Mouse (Mus musculus) frontal cortex, postnatal 36 days (tissue): ENCODE measurements around the gene Aco1.

Source experiments
- DNase-seq, 2 experiments: peaks; one replicate each; pipeline ENCODE4 v3.0.0; 2022; ENCODE audit warnings: low spot score in 2 of 2

Aco1 gene

DNA sequence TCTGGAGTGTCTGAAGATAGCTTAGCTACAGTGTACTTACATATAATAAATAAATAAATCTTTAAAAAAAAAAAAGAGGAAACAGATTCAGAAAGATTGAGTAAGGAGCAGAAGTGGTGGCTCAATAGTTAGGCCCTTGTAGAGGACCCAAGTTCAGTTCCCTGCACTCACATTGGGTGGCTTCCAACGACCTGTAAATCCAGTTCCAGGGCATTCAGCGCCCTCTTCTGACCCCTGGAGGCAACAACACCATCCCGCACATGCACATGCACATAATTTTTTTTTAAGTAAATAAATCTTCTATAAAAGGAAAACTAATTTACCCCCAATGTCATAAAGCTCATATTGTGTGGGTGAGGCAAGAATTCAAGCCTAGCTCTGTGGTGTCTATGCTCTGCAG lies 75.0 kb downstream of the Aco1 start:
- DNase-seq, result no peak

DNA sequence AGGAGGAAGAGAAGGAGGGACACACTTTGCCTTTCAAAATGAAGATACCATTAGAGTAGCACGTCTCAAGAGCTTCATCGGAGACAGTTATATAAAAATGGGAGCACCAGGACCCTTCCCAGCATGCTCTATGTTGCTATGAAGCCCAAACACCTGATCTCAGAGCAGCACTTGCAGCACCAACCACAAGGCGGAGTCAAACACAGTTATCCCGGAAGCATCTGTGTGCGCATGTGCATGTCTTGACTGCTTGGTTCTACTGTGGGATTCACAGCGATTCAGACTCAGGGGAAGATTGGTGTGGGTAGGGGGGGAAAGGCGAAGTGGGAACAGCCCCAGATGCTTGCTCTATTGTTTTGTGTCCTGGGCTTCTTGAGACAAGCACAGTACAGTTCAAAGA lies 75.5 kb downstream of the Aco1 start:
- no peak for DNase-seq

DNA sequence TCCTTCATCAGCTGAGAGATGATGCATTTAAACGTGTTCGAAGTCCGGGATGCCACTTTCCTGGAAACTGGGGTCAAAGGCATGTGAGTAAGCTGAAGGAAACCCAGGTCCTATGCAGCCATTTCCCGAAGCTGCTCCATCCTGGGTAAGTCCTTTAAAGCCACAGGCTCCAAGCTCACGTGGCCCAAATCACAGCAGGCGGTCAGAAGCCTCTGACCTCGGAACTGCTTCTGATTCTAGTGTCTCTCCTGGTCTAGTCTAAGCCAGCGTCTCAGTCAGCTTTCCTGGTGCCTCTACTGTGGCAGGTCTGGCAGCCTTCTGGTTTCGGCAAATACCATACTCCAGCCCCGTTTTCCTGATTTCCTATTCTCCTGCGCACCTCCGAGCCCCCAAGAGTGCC lies 77.6 kb downstream of the Aco1 start:
- DNase-seq, result no peak

DNA sequence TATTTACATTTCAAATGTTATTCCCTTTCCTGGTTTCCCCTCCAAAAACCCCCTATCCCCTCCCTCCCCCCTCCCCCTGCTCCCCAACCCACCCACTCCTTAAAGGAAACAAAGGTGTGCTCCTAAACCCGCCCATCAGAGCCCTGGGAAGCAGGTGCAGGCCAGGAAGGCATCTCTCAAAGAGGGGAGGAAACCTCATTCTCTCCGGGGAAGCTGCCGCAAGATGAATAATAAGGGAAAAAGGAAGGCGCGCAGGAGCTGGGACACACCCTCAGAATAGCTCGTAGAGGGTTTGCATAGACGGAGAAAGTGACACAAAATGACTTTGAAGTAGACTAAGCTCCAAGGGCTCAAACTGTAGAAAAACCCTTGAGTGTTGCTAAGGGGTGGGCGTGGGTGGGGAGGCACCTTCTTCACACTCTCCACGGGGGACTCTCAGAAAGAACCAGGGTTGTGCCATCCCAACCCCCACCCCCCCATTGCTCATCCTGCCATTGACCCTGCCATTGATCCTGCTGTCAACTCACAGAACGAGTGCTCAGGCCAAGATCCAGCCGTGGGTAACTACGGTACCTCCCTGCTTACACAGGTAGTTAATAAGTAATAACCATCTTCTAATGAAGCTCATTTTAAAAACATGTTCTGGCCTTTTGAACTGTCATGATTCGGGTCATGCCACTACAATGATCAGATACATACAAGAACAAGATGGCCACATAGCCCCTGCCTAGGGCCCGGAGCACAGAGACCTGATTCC lies 78.3 kb downstream of the Aco1 start:
- DNase-seq, result no peak

DNA sequence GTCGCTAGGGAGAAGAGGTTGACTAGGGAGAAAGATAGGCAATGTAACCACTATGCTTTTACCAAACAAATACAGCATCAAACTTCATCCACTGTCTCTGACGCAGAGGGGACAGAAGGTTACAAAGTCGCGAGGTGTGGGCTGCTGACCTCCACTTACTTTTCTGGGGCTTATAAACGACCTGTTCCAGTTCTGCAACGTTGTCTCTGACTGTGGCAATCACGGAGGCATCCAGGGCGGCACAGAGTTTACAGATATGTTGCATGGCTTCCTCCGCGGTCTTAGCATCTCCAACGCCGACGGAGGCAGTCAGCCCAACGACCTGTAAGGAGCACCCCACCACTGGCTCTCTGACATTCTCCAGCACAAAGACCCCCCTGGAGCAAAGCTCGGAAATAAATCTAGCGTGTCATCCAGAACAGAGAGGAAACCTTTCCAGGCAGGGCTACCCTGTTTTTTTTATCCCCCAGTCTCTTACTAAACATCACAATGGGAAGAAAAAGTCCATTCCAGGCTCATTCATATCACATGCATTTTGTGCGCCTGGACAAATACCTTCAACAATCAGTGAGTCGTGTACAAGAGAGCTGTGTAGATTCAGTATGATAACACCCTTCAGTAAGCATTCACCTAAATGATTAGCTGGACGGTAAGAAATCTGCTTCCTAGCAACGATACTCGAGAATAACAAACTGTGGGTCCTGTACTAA lies 79.2 kb downstream of the Aco1 start:
- no peak for DNase-seq

DNA sequence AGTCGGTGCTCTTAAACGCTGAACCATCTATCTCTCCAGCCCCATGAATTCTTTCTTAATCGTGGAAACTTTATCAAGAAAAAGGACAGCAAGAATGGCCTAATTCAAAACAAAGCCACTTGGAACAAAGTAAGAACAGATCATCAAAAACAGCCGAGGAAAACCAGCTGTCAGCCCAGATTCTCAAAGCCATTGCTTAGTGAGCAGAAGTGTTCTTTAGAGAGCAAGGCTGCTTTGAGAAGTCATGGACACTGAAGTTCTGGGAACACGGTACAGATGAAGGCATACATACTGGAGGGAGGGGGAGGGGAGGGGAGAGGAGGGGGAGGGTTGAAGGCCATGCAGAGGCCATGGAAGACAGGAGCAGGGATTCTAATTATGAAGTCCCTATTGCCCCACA lies 83.2 kb downstream of the Aco1 start:
- DNase-seq, result no peak

DNA sequence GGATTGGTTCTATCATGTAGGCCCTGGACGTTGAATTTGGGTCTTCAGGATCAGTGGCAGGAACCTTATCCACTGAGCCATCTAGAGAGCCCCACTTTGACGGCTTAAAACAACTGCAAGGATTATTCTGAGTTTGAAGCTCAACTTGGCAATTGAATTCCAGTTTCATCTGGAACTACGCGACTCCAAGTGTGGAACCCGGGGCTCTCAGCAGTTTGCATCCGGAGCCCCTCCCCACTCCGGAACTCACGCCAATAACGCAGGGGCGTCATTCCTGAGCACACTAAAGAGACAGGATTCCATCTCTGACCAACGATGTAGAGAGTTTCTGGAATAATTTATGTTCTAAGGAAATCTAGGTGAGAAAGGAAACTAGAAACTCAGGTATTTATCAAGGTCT lies 84.2 kb downstream of the Aco1 start:
- DNase-seq, result no peak

DNA sequence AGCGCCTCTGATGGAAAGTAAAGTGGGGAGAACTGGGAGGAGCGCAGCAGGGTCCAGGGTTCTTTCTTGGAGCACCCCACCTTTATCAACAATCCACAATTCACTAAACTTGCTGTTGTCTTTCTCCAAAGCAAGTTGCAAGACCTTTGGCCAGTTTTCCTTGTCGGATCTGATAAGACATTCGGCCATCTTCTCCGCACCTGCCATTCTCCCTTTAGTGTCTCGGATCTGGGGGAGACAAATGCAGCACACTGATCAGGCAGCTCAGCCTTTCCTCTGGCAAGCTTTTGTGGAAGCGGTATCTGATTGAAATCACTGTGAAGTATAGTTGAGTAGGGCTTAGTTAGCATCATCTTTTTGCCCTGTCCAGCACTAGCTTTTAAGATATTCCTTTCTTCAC lies 85.0 kb downstream of the Aco1 start:
- DNase-seq, result no peak

DNA sequence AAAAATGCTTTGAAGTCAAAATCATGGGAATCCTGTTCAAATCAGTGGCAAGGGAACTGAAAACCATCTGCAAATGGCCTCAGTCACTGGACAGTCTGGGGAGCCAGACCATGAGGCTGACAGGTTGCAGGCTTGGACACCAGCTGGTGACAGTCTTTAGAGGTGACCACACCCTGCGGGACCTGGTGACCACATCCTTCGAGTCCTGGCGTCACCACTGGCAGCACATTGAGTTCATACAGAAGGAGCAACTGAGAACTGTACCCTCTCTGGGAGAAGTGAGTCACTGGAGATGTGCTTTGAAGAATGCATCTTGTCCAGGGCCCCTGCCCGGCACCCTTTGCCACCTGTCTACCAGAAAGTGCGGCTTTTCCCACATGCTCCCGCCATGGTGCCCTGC lies 86.8 kb downstream of the Aco1 start:
- DNase-seq, result no peak

DNA sequence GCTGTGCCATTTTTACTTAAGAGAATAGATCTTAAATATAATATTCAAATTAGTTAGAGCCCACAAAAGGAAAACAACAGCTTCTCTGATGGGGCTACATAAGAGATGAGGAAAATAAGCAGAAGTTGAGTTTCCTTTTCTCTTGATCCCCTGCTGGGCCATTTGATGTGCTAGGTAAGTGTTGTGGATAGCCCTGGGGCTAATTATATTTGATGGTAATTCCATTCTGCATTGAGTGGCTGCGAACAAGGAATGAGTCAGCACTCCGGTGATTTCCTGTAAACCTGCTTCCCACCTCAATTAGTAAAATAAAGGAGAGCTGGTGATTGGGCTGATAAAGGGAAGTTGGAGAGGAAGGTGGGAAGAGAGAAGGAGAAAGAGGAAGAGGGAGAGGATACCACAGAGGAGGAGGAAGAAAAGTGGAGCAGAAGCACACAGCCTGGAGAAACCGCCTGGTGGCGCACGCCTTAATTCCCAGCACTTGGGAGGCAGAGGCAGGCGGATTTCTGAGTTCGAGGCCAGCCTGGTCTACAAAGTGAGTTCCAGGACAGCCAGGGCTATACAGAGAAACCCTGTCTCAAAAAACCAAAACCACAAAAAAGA lies 90.3 kb downstream of the Aco1 start:
- DNase-seq, result no peak

DNA sequence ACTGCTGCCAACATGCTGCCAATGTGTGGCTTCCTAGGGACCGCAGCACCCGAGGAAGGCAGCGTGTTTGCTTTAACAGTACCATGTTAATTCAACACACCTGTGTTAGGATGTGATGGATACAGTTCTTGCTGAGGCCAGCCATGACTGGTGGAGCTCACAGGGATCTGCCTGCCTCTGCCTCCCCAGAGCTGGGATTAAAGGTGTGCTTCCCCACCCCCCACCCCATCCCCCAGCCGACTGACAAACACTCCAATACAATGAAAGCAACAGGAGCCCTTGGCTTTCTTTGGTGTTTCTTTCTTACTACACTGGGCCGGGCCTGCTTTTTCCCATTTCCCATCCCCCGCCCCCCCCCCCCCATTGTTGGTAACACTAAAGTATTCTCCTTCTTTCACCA lies 91.4 kb downstream of the Aco1 start:
- DNase-seq, result no peak

DNA sequence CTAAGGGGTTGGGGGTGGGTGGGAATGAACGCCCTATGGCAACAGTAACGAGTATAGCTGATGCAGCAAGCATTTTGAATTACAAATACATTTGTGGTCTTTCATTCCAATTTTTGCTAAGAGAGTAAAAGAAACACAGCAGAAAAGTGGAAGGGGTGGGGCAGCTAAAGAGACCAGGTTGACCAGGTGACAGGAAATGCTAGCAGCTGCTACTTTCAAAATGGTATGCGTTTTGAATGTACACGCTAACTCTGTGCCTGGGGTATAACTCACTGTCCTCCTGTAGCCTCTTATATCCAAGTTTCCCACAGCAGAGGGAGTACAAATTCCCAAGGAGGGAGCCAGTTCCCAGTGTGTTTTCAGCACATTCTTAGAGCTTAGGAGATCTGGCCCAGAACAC lies 93.9 kb downstream of the Aco1 start:
- no peak for DNase-seq

DNA sequence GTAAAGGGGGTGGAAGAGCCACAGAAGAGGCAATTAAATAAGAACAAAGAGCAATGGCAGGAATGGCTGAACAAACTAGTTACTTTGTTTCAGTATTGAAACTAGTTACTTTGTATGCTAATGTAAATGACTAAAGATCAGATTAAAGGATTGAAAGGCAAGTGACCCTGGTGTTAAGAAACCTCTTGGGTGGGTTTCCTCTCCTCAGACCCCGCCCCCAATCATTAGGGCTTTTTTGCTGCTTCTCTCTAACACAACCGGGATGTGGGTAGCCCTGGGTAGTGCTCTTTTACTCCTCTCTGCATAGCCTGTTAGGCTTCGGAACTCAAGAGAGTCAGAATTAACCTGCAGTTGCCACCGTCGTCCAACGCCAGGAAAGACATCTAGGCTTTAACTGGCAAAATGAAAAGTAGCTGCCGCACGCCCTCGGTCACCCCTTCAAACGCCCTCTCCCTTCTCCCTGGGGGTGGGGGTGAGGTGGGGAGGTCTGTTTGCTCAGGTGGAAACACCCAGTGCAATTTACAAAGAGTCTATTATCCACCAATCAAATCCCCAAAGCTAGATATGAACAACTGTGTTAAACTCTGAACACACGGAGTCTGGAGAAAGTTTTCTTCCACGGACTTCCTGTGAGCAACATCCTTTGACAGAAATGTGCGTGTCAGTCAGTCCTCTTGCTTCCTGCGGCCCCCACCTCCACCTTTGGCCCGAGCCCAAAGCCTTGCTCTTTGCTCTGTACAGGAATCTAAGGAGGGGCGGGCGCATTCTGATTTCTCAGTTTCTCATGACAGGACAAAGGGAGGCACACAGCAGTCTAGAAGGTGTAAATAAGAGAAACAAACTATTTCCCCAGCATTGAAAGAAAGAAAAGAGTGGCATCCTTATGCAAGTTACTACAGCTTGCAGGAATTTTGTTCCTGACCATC lies 95.9 kb downstream of the Aco1 start:
- DNase-seq, result no peak

DNA sequence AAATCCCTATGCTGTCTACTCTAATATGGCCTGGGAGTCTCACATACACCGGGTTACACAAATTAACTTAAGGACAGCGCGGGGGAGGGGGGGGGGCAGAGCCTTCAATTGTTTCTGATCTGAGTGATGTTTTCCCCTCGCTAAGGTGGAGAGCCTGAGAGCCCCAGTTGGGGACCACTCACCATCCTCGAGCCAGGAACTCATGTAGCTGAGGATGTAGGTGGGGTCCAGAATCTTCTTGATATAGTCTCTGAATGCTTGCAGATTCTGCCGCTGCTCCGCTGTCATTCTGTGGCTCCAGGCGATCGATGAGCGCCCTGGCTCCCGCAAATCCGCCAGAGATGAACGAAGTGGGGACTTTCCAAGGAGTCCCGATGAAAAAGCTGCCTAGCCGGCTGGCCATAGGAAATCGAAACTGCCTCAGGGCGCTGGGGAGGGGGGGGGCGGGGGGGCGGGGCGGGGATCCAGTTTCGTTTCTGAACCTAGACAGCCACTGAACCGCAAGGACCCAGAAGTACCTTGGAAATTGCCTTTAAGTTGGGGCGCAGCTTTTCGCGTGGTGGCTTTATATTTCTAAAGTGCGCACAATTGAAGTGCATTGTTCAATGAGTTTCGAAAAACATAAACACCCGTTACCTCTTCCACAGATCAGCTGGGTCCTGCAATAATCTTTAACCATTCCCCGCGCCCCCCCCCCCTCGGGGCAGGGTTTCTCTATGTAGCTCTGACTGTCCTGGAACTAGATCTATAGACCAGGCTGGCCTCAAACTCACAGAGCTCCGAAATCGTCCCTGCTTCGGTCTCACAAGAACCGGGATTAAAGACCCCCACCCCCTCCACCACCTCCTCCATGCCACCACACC lies 96.8 kb downstream of the Aco1 start, which contains the start of gene Ddx58:
Gene Ddx58 (minus strand): TSS at position 420 of the 863 bp plus-strand sequence.
- no peak for DNase-seq

DNA sequence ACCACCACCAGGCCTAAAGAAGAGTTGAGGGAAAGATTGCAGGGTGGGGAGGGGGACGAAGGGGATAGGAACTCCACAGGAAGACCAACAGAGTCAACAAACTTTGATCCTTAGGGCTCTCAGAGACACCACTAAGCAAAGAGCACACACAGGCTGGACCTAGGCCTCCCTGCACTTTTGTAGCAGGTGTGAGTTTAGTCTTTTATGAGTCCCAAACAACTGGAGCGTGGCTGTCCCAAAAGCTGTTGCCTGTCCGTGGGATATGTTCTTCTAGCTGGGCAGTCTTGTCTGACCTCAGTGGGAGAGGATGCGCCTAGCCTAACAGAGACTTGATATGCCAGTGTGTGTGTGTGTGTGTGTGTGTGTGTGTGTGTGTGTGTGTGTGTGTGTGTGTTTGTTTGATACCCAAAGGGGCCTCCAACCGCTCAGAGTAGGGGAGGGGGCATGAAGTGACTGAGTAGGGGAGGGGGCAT lies 97.4 kb downstream of the Aco1 start:
- no peak for DNase-seq

DNA sequence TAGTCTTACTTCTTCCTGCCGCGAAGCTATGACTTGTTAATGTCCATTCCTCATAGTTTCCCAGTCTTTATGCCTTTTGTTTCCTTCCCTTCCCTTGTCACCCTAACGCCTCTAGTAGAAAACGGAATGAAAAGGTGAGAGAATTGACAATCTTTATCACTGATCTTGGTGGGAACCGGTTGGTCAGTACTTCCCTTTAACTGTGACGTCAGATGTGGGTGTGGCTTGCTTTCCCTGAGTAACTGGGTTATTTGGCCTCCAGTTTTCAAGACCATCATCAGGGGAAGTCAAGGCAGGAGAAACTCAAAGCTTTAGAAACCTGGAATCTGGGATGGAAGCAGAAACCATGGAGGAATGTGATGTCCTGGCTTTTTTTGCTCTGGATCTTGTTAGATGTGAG lies 99.0 kb downstream of the Aco1 start:
- no peak for DNase-seq

DNA sequence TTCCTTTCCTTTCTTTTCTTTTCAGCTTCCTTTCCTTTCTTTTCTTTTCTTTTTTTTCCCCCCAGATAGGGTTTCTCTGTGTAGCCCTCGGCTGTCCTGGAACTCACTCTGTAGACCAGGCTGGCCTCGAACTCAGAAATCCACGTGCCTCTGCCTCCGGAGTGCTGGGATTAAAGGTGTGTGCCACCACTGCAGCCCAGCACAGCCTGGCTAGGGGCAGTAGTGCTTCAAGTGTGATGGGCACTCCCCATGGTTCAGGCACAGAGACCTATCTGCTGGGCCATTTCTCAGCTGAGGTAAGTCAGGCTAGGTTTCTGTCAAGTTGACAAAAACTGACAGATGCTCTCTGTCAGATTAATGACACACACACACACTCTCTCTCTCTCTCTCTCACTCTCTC lies 100.1 kb downstream of the Aco1 start:
- DNase-seq, result no peak

DNA sequence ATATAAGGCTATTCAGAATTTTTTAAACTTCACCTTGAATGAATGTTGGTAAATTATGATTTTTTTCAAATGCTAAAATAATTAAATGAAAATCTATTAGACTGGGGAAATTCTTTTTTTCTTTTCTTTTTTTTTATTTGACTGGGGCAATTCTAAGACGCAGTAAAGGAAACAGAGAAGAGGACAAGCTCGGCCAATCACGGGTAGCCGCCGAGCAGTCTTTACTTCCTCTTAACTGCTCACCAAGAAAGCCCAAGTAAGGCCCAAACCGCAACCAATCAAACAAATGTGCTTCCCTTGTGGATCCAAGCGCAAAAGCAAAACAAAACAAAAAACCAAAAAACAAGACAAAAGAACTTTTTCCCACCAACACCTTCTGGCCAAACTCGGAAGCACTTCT lies 101.2 kb downstream of the Aco1 start:
- DNase-seq, result no peak
